Mouse (Mus musculus): ENCODE results near the gene Gm21454.
"Not testable (repeated sequence)": the region's sequence is repeated elsewhere in the genome, so short reads cannot be mapped to it uniquely, and the experiment has no call there.

The Gm21454 gene

GRCm38 (mm10) chrY:13252091-13252490, at the start of gene Gm21454, which contains the start of gene Gm21440:
Gene Gm21454, plus strand, starts transcription at chrY:13252442.
Gene Gm21440, plus strand, starts transcription at chrY:13252391.
- not testable (repeated sequence) for DNase-seq (ENCODE audit: low read depth, low spot score)

GRCm38 (mm10) chrY:13223828-13224227, 28.4 kb upstream of the Gm21454 start, which contains the start of gene Gm21828:
Gene Gm21828, minus strand, starts transcription at chrY:13223928.
- not testable (repeated sequence) for DNase-seq (ENCODE audit: low read depth, low spot score)

- not testable (repeated sequence) for DNase-seq (ENCODE audit: low read depth, low spot score)
These were observed 96.7 kb downstream of the Gm21454 start, which contains the start of gene Gm21725 for GRCm38 (mm10) chrY:13348963-13349362. Gene Gm21725, minus strand, starts transcription at chrY:13349063.
